Comparison of ENCODE assay signal across 8 mouse cellular contexts in the genomic region with DNA sequence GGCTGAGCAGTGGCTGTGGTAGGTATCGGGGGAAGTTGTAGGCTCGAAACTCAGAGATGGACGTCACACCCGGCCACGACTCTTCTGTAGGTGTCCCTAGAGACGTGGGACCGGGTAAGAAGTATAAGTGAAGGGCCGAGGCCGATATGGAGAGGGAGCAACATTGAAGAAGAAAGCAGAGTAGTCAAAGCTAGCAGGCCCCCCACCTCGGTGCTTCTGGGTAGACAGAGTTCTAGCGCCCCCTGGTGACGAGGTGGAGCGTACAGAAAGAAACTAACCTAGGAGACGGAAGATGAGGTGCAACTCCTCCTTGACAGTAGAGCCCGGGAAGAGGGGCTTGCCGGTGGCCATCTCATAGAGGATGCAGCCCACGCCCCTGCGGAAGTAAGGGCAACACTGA. TPM values are rescaled to one million over a fixed set of nuclear protein-coding genes. Genes with fewer than 3 reads are reported as not detected.
DNase-seq lines count a peak whose midpoint lies in the region; ATAC-seq and TF ChIP-seq lines count a peak whose summit lies in the region.

No protein-coding gene starts in this region.

- H3K4me3 ChIP-seq in gastrocnemius, adult 2 months = no peak overlapping the region

- ATAC-seq in CD4-positive, CD25-positive, alpha-beta regulatory T cell, adult 4 months = no peak
- peak; percentile 45 for ATAC-seq in megakaryocyte-erythroid progenitor cell, adult 5-6 weeks (replicated peaks; ENCODE audit: low FRiP score, low TSS enrichment, poor library complexity, severe bottlenecking)

- peak; percentile 82 for DNase-seq in CD4-positive, CD25-positive, alpha-beta regulatory T cell, adult 2 months (ENCODE audit: low read depth, low spot score)
- DNase-seq in Muller cell, postnatal 12 days (ENCODE audit: inconsistent ontology term) = peak; percentile 57
- DNase-seq in cerebellum, adult 9-11 months = peak; percentile 79
- DNase-seq in gastrocnemius, adult 2 months = peak; percentile 79
- peak; percentile 84 for DNase-seq in kidney, postnatal 4 days
- DNase-seq in spleen, postnatal 14 days (ENCODE audit: low spot score in 2 of 2) = peak; percentile 44 to 66

- H3K27ac ChIP-seq in gastrocnemius, adult 2 months = no peak overlapping the region

- peak; percentile 91 for TF ChIP-seq CTCF in gastrocnemius, adult 2 months (IDR thresholded peaks at IDR 0.05)

- intact Hi-C loops in gastrocnemius, adult 2 months (cut with DNase I) = loop anchor here (1.0 to 5.0 kb wide), 3 partner anchors 69 to 133 kb away; no protein-coding TSS in a partner anchor

RNA-seq across cellular contexts. Expression of a gene that starts 22.9 kb away (rescaled TPM):
- not detected for polyA plus RNA-seq in CD4-positive, CD25-positive, alpha-beta regulatory T cell, adult 4 months (2017; shearing (Covaris generic))
- total RNA-seq in gastrocnemius, adult 2 months (2021) = 1 to 10 TPM; 3.0 to 4.1 TPM
- 0.42 TPM in 1 of 2 replicates, not detected in the other for total RNA-seq in megakaryocyte-erythroid progenitor cell, adult 5-6 weeks (2014; fragmentation: Nextera tagmentation)
- total RNA-seq in megakaryocyte-erythroid progenitor cell, adult 5-6 weeks (2017) = 0.46 TPM in 1 of 2 replicates, not detected in the other

RNA-seq across cellular contexts. Expression of a gene that starts 48.7 kb away (rescaled TPM):
- 10 to 100 TPM; 29.5 to 38.7 TPM for polyA plus RNA-seq in CD4-positive, CD25-positive, alpha-beta regulatory T cell, adult 4 months (2017; shearing (Covaris generic))
- 1 to 10 TPM; 4.4 to 9.8 TPM for total RNA-seq in gastrocnemius, adult 2 months (2021)
- total RNA-seq in megakaryocyte-erythroid progenitor cell, adult 5-6 weeks (2014; fragmentation: Nextera tagmentation) = 0.40 TPM in 1 of 2 replicates, not detected in the other
- total RNA-seq in megakaryocyte-erythroid progenitor cell, adult 5-6 weeks (2017) = 0.75 and 3.8 TPM in 2 replicates
